Mouse (Mus musculus) 416B (cell line): Measurements from ENCODE around the gene Necab2.

ENCODE experiments used
- DNase-seq: peaks from one replicate; pipeline ENCODE4 v3.0.0; 2011; ENCODE audit warnings: low read depth

Necab2 gene

GRCm38 (mm10) chr8:119452919-119453318, 6.4 kb downstream of the Necab2 start:
- DNase-seq: no peak

GRCm38 (mm10) chr8:119456045-119456444, 9.5 kb downstream of the Necab2 start:
- DNase-seq: no peak

- DNase-seq: no peak
Measured at GRCm38 (mm10) chr8:119459724-119460123, 13.2 kb downstream of the Necab2 start.

GRCm38 (mm10) chr8:119461356-119461755, 14.8 kb downstream of the Necab2 start:
- no peak for DNase-seq

GRCm38 (mm10) chr8:119463709-119464108, 17.2 kb downstream of the Necab2 start:
- DNase-seq: no peak

GRCm38 (mm10) chr8:119466105-119466504, 19.6 kb downstream of the Necab2 start:
- DNase-seq: no peak

- no peak for DNase-seq
Measured at GRCm38 (mm10) chr8:119466794-119467193, 20.3 kb downstream of the Necab2 start.

GRCm38 (mm10) chr8:119468091-119468490, 21.6 kb downstream of the Necab2 start:
- no peak for DNase-seq

- DNase-seq: no peak
Measured at GRCm38 (mm10) chr8:119478684-119479083, 32.2 kb downstream of the Necab2 start.

- no peak for DNase-seq
Measured at GRCm38 (mm10) chr8:119484145-119484896, 37.8 kb downstream of the Necab2 start.

GRCm38 (mm10) chr8:119487093-119487492, 40.6 kb downstream of the Necab2 start:
- DNase-seq: no peak

- peak; percentile 57 for DNase-seq
Measured at GRCm38 (mm10) chr8:119496848-119497247, 50.3 kb downstream of the Necab2 start.

GRCm38 (mm10) chr8:119499836-119500235, 53.3 kb downstream of the Necab2 start:
- no peak for DNase-seq

- no peak for DNase-seq
Measured at GRCm38 (mm10) chr8:119501598-119501997, 55.1 kb downstream of the Necab2 start, which contains the start of gene Slc38a8. Slc38a8 (minus strand) TSS chr8:119501698.

GRCm38 (mm10) chr8:119502111-119502510, 55.6 kb downstream of the Necab2 start:
- DNase-seq: no peak

- no peak for DNase-seq
Measured at GRCm38 (mm10) chr8:119503191-119503767, 56.8 kb downstream of the Necab2 start.

- no peak for DNase-seq
Measured at GRCm38 (mm10) chr8:119505488-119505887, 59.0 kb downstream of the Necab2 start.

- peak; percentile 17 for DNase-seq
Measured at GRCm38 (mm10) chr8:119506106-119506505, 59.6 kb downstream of the Necab2 start.

GRCm38 (mm10) chr8:119510471-119510870, 64.0 kb downstream of the Necab2 start:
- DNase-seq: no peak

GRCm38 (mm10) chr8:119511722-119512121, 65.2 kb downstream of the Necab2 start:
- DNase-seq: no peak

GRCm38 (mm10) chr8:119513405-119513804, 66.9 kb downstream of the Necab2 start:
- no peak for DNase-seq

- no peak for DNase-seq
Measured at GRCm38 (mm10) chr8:119514940-119515339, 68.4 kb downstream of the Necab2 start.

GRCm38 (mm10) chr8:119515767-119516166, 69.2 kb downstream of the Necab2 start:
- DNase-seq: no peak

- DNase-seq: no peak
Measured at GRCm38 (mm10) chr8:119516674-119517073, 70.2 kb downstream of the Necab2 start.
